16 mouse cellular contexts compared by ENCODE assay signal in genomic region chr8:62678166-62678565, GRCm38 (mm10).
"Had no signal": no experiment of that assay in that cellular context is flagged by ENCODE, and none has a peak within 500 bp of the region (broad histone marks: within the 10 kb centered on the region; RNA-seq: fewer than 3 reads in every experiment).

No protein-coding gene starts in this region.

- H3K4me1 ChIP-seq: limb, embryonic 12.5 days; limb, embryonic 15.5 days; megakaryocyte, embryonic 14.5 days had no signal

- DNase-seq: kidney, adult 8-10 months; kidney, postnatal 4 days; left cerebral cortex, postnatal 4 days; liver, postnatal 0 days; lung, embryonic 14.5 days; lung, postnatal 36 days; thymus, adult 2 months; thymus, postnatal 14 days; thymus, postnatal 4 days had no signal

- ATAC-seq: intestine, postnatal 0 days; liver, postnatal 0 days; lung, postnatal 0 days had no signal

- H3K4me3 ChIP-seq: limb, embryonic 12.5 days; limb, embryonic 15.5 days; megakaryocyte, embryonic 14.5 days had no signal

- H3K9me3 ChIP-seq: limb, embryonic 12.5 days; limb, embryonic 15.5 days; megakaryocyte, embryonic 14.5 days had no signal

- H3K9ac ChIP-seq: limb, embryonic 12.5 days; limb, embryonic 15.5 days; liver, embryonic 14.5 days; liver, postnatal 0 days; lung, embryonic 14.5 days had no signal

- H3K4me2 ChIP-seq: limb, embryonic 12.5 days; limb, embryonic 15.5 days; liver, embryonic 11.5 days; lung, embryonic 14.5 days had no signal

- H3K36me3 ChIP-seq: limb, embryonic 12.5 days; limb, embryonic 15.5 days had no signal

- H3K27ac ChIP-seq: limb, embryonic 12.5 days; limb, embryonic 15.5 days; liver, embryonic 14.5 days had no signal

- H3K27me3 ChIP-seq: limb, embryonic 12.5 days; limb, embryonic 15.5 days; megakaryocyte, embryonic 14.5 days had no signal
